Mouse (Mus musculus) limb, embryonic 14.5 days (tissue): ENCODE measurements around the gene Trpm8. TPM values are rescaled to one million over a fixed set of nuclear protein-coding genes. Genes with fewer than 3 reads are reported as not detected.

Experiments used
- ATAC-seq: fragments of 200-750 bp; cut with Nextera tagmentation; 2 replicates; pipeline ENCODE4 v1.8.0; 2017; ENCODE audit warnings: low read depth, moderate number of reproducible peaks, moderate TSS enrichment; ENCODE audit not compliant: low FRiP score
- DNase-seq: peaks from one replicate; pipeline ENCODE4 v3.0.0-alpha.2; 2015; ENCODE audit warnings: low spot score
- H3K27ac ChIP-seq: fragments of 300-500 bp; sonication (generic); replicated peaks from 2 replicates; pipeline ENCODE4 v1.5.1; 2014; ENCODE audit warnings: low read depth, mild to moderate bottlenecking, low read length, moderate library complexity, mixed read lengths
- H3K27me3 ChIP-seq: fragments of 300-500 bp; sonication (generic); 2 replicates; pipeline ENCODE4 v1.6.1; 2014; ENCODE audit warnings: low read length, mixed read lengths; ENCODE audit not compliant: control insufficient read depth, insufficient read depth
- H3K36me3 ChIP-seq: fragments of 300-500 bp; sonication (generic); 2 replicates; pipeline ENCODE4 v1.6.1; 2014; ENCODE audit warnings: mild to moderate bottlenecking, low read length, moderate library complexity, mixed read lengths; ENCODE audit not compliant: control insufficient read depth, insufficient read depth
- H3K4me1 ChIP-seq: fragments of 300-500 bp; sonication (generic); 2 replicates; pipeline ENCODE4 v1.6.1; 2014; ENCODE audit warnings: antibody characterized with exemption, low read length, mixed read lengths; ENCODE audit not compliant: control insufficient read depth, insufficient read depth
- H3K4me2 ChIP-seq: fragments of 300-500 bp; sonication (generic); replicated peaks from 2 replicates; pipeline ENCODE4 v1.6.1; 2014; ENCODE audit warnings: low read depth, mild to moderate bottlenecking, low read length, moderate library complexity; ENCODE audit not compliant: severe bottlenecking
- H3K4me3 ChIP-seq: fragments of 300-500 bp; sonication (generic); replicated peaks from 2 replicates; pipeline ENCODE4 v1.5.1; 2014; ENCODE audit warnings: low read length
- H3K9ac ChIP-seq: fragments of 300-500 bp; sonication (generic); 2 replicates; pipeline ENCODE4 v1.6.1; 2014; ENCODE audit warnings: mild to moderate bottlenecking, low read depth, low read length, moderate library complexity; ENCODE audit not compliant: severe bottlenecking
- H3K9me3 ChIP-seq: fragments of 300-500 bp; sonication (generic); 2 replicates; pipeline ENCODE4 v1.6.1; 2016; ENCODE audit warnings: low read length; ENCODE audit not compliant: control insufficient read depth
- POLR2A ChIP-seq: fragments of 200-500 bp; IDR thresholded peaks from 2 replicates; pipeline ENCODE4 v1.8.0; 2012; ENCODE audit warnings: inconsistent platforms, mild to moderate bottlenecking, moderate library complexity, borderline replicate concordance; ENCODE audit not compliant: insufficient read depth, insufficient read length; ENCODE audit errors: extremely low read depth
- WGBS: fragments of 180-500 bp; shearing (Covaris S2); extraction: QIAGEN DNeasy Blood & Tissue Kit; methylation state at CpG from one replicate; pipeline ENCODE4 v1.1.7; 2014; 5-methylcytosine and 5-hydroxymethylcytosine counted together
- polyA plus RNA-seq, 2 experiments: library from polyadenylated mRNA; depleted of rRNA in 1 of 2; stranded (reverse) in 1 of 2; unstranded in 1 of 2; fragments of >200 nt; fragmentation: Nextera tagmentation in 1 of 2; extraction: Ambion mirVana in 1 of 2; gene quantifications; 2 replicates each; pipeline versions ENCODE4 v1.2.1 to v1.2.3; 2012 to 2014

Gene Trpm8
- polyA plus RNA-seq, 2 experiments: not detected

DNA sequence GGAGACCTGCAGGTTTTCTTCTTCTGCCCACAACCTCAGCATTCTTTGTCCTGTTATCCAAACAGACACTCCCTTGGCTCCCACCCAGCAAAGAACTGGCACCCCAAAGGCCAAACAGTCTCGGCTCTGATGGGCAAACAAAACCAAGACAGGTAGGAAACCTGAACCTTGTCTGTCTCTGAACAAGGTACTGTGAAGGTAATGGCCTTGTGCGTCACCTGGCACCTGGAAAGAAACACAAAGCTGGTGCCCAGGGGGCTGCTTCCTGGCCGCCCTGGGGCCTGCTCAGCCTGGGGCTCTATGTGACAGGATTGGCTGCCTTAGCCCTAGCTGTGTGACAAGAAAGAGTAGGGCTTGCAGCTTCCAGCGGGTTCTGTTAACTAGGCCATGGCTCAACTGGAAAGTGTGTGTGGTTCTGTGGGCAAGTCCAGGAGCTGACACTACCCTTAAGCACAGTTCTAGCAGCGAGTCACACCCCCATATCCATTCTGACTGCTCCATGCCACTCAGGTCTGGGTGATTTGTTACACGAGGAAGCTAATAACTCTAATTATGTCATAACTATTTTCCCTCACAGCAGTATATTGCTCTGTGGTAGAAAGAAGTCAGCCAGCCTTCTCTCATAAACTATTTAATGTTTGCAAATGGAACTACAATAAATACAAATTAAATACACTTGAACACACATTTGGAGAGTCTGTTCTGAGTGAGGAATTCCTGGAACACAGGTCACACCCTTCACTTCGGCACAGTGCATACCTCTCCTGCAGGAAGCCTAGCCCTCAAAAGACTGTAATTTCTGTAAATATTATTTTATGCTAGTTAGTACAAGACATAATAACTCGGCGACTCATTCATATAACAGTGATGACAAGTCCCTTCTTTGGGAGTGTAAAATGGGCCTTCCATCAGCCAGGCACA, 160.0 kb downstream of the Trpm8 start:
- no peaks in the 10 kb centered on the region for H3K9me3 ChIP-seq
- no peak for TF ChIP-seq POLR2A
- H3K4me2 ChIP-seq: no peak overlapping the region
- DNase-seq: no peak
- H3K4me1 ChIP-seq: peaks cover 7% of the 10 kb centered on the region; the same call in 1 of the 2 replicates
- no peak overlapping the region for H3K9ac ChIP-seq
- whole genome bisulfite sequencing: 43% methylated on average over 9 of the region's 9 CpGs
- ATAC-seq: no peak
- no peak overlapping the region for H3K4me3 ChIP-seq
- H3K36me3 ChIP-seq: no peaks in the 10 kb centered on the region
- no peaks in the 10 kb centered on the region for H3K27me3 ChIP-seq
- 0 out of 2 replicates have a peak overlapping the region, but pooled peaks have one; percentile 20 for H3K27ac ChIP-seq

Other genes with a start within 250 kb of the Trpm8 start
- not detected in 2 replicates for gene Ugt1a10, start 222.3 kb upstream of the Trpm8 start, polyA plus RNA-seq (2012; rRNA removed)
- not detected in 2 replicates for gene Ugt1a10, start 222.3 kb upstream of the Trpm8 start, polyA plus RNA-seq (2014; fragmentation: Nextera tagmentation; extraction: Ambion mirVana)
- not detected in 2 replicates for gene Ugt1a9, start 206.9 kb upstream of the Trpm8 start, polyA plus RNA-seq (2012; rRNA removed)
- gene Ugt1a9, start 206.9 kb upstream of the Trpm8 start, polyA plus RNA-seq (2014; fragmentation: Nextera tagmentation; extraction: Ambion mirVana): not detected in 2 replicates
- not detected in 2 replicates for gene Ugt1a8, start 189.8 kb upstream of the Trpm8 start, polyA plus RNA-seq (2012; rRNA removed)
- gene Ugt1a8, start 189.8 kb upstream of the Trpm8 start, polyA plus RNA-seq (2014; fragmentation: Nextera tagmentation; extraction: Ambion mirVana): not detected in 2 replicates
- gene Ugt1a7c, start 182.6 kb upstream of the Trpm8 start, polyA plus RNA-seq (2012; rRNA removed): 2.0 and 2.2 TPM in 2 replicates
- gene Ugt1a7c, start 182.6 kb upstream of the Trpm8 start, polyA plus RNA-seq (2014; fragmentation: Nextera tagmentation; extraction: Ambion mirVana): 2.5 and 2.6 TPM in 2 replicates
- 0.12 and 0.24 TPM in 2 replicates for gene Ugt1a6b, start 174.4 kb upstream of the Trpm8 start, polyA plus RNA-seq (2012; rRNA removed)
- gene Ugt1a6b, start 174.4 kb upstream of the Trpm8 start, polyA plus RNA-seq (2014; fragmentation: Nextera tagmentation; extraction: Ambion mirVana): 0.70 and 1.0 TPM in 2 replicates
- 1.9 and 2.3 TPM in 2 replicates for gene Ugt1a6a, start 142.9 kb upstream of the Trpm8 start, polyA plus RNA-seq (2012; rRNA removed)
- 2.9 and 5.4 TPM in 2 replicates for gene Ugt1a6a, start 142.9 kb upstream of the Trpm8 start, polyA plus RNA-seq (2014; fragmentation: Nextera tagmentation; extraction: Ambion mirVana)
- gene Ugt1a5, start 111.6 kb upstream of the Trpm8 start, polyA plus RNA-seq (2012; rRNA removed): 0.08 and 0.19 TPM in 2 replicates
- gene Ugt1a5, start 111.6 kb upstream of the Trpm8 start, polyA plus RNA-seq (2014; fragmentation: Nextera tagmentation; extraction: Ambion mirVana): not detected in 2 replicates
- 0.04 and 0.08 TPM in 2 replicates for gene Ugt1a2, start 77.1 kb upstream of the Trpm8 start, polyA plus RNA-seq (2012; rRNA removed)
- gene Ugt1a2, start 77.1 kb upstream of the Trpm8 start, polyA plus RNA-seq (2014; fragmentation: Nextera tagmentation; extraction: Ambion mirVana): not detected in 2 replicates
- 9.1 and 10.2 TPM in 2 replicates for gene Dnajb3, start 71.9 kb upstream of the Trpm8 start, polyA plus RNA-seq (2012; rRNA removed)
- gene Dnajb3, start 71.9 kb upstream of the Trpm8 start, polyA plus RNA-seq (2014; fragmentation: Nextera tagmentation; extraction: Ambion mirVana): 9.4 and 10.5 TPM in 2 replicates
- 1.5 and 2.3 TPM in 2 replicates for gene Ugt1a1, start 65.7 kb upstream of the Trpm8 start, polyA plus RNA-seq (2012; rRNA removed)
- 4.3 and 5.8 TPM in 2 replicates for gene Ugt1a1, start 65.7 kb upstream of the Trpm8 start, polyA plus RNA-seq (2014; fragmentation: Nextera tagmentation; extraction: Ambion mirVana)
- 0.15 and 0.20 TPM in 2 replicates for gene Mroh2a, start 50.7 kb upstream of the Trpm8 start, polyA plus RNA-seq (2012; rRNA removed)
- 1.7 and 2.2 TPM in 2 replicates for gene Mroh2a, start 50.7 kb upstream of the Trpm8 start, polyA plus RNA-seq (2014; fragmentation: Nextera tagmentation; extraction: Ambion mirVana)
- 277 and 360 TPM in 2 replicates for gene Hjurp, start within 50 bp of the Trpm8 start, polyA plus RNA-seq (2012; rRNA removed)
- gene Hjurp, start within 50 bp of the Trpm8 start, polyA plus RNA-seq (2014; fragmentation: Nextera tagmentation; extraction: Ambion mirVana): 139 and 150 TPM in 2 replicates
- 1.5 and 1.6 TPM in 2 replicates for gene Spp2, start 129.3 kb downstream of the Trpm8 start, polyA plus RNA-seq (2012; rRNA removed)
- gene Spp2, start 129.3 kb downstream of the Trpm8 start, polyA plus RNA-seq (2014; fragmentation: Nextera tagmentation; extraction: Ambion mirVana): not detected in 2 replicates
- gene Glrp1, start 232.4 kb downstream of the Trpm8 start, polyA plus RNA-seq (2012; rRNA removed): 0.05 TPM in 1 of 2 replicates, not detected in the other
- not detected in 2 replicates for gene Glrp1, start 232.4 kb downstream of the Trpm8 start, polyA plus RNA-seq (2014; fragmentation: Nextera tagmentation; extraction: Ambion mirVana)